Mouse (Mus musculus): Measurements from ENCODE around the gene Sarnp. TPM values are rescaled to one million over a fixed set of nuclear protein-coding genes. Genes with fewer than 3 reads are reported as not detected.

Gene Sarnp
- polyA plus RNA-seq, 1 experiment from 2014 or later, result 185 TPM

DNA sequence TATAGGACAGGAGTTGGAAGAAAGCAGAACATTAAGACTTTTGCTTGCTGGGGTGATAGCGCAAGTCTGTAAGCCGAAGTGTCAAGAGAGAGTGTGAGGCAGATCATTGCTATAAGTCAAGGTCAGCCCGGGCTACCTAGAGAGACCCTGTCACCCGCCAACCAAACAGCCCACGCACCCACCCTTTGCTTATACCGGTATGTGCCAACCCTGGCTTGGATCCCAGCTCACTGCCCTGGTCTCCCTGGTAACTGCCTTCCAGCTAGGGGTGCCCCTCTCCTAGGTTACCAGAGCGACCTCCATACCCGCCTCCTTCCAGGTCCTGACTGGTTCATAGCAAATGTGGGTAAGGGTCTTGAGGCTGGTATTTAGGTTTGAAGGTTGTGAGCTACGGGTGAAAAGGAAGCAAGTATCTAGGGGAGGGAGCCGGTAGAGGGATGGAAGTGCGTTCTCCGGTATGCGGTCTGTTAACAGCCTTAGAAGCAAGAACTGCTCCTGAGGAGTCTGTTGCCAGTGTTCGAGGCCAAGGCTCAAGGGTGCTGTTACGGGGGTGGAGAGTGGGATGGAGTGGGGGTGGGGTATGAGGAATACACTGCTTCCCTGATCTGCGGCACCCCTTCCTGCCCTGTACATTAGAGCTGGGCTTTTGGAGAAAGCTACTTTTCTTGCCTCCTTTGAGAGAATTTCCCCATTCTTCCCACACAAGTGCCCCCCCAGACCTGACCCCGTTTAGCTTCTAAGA, 79.0 kb downstream of the Sarnp start:
- H3K9ac ChIP-seq, result peak overlapping the region; percentile 23; the same call in 1 of the 2 replicates
- H3K4me1 ChIP-seq (replicated peaks), result peaks cover 26% of the 10 kb centered on the region
- peak overlapping the region; percentile 13 for H3K4me3 ChIP-seq
- 2% methylated on average over 17 of the region's 17 CpGs for WGBS
- 0 out of 2 replicates have a peak overlapping the region, but pooled peaks have one; percentile 14 for H3K27ac ChIP-seq (replicated peaks)
- peak overlapping the region; percentile 36 for H3K4me2 ChIP-seq
- no peaks in the 10 kb centered on the region for H3K9me3 ChIP-seq
- H3K36me3 ChIP-seq, result no peaks in the 10 kb centered on the region
- peaks cover 27% of the 10 kb centered on the region for H3K27me3 ChIP-seq
- ATAC-seq (ENCODE audit: low read depth), result peak; percentile 54

DNA sequence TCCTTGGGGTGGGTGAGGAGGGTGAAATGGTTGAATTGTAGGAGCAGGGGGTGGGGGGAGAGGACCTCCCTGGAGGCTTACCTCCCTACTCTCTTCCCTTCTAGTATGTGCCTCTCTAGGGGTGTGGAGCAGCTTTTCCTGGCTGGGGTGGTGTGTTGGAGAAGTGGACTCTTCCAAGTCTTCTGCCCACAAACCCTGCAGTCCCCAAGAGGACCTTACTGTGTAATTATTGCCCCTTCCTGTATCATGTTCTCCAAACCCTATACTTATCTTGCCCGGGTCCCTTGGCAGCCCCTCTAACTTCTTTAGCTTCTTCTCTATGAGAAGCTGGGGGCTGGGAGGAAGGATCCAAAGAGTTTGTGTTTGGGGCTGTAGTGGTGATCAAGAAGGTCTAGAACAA, 79.7 kb downstream of the Sarnp start:
- WGBS, result 56% methylated on average over 1 of the region's 1 CpGs
- Histone ChIP-seq H3K4me2 (peak overlapping the region; percentile 36; the same call in 1 of the 2 replicates), H3K27ac (replicated peaks) (no peak overlapping the region)

DNA sequence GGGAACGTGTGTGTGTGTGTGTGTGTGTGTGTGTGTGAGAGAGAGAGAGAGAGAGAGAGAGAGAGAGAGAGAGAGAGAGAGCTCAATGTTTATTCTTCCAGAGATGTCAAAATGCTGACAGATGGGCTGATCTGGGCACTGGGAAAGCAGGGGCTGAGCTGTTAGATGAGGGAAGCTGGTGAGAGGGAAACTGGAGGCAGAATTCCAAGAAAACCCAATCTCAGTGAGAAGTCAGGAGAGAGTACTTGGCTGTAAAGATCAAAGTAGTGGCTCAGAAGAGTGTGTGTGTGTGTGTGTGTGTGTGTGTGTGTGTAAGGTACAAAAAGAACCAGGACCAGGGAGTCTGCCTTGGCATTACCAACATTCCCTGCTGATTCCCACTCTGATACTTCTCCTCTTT, 80.4 kb downstream of the Sarnp start:
- Histone ChIP-seq H3K36me3 (no peaks in the 10 kb centered on the region), H3K4me3 (no peak overlapping the region), H3K4me1 (replicated peaks) (peaks cover 23% of the 10 kb centered on the region), H3K9me3 (no peaks in the 10 kb centered on the region), H3K4me2 (no peak overlapping the region), H3K27me3 (peaks cover 27% of the 10 kb centered on the region), H3K9ac (no peak overlapping the region), H3K27ac (replicated peaks) (no peak overlapping the region)
- no peak for ATAC-seq (ENCODE audit: low read depth)
- WGBS, result 21% methylated on average over 1 of the region's 1 CpGs

More for the DNA sequence above, 79.7 kb downstream of the Sarnp start:
- Histone ChIP-seq H3K36me3 (no peaks in the 10 kb centered on the region), H3K9me3 (no peaks in the 10 kb centered on the region), H3K4me1 (replicated peaks) (peaks cover 26% of the 10 kb centered on the region), H3K27me3 (peaks cover 27% of the 10 kb centered on the region), H3K9ac (no peak overlapping the region; the same call in 1 of the 2 replicates), H3K4me3 (no peak overlapping the region)
- ATAC-seq (ENCODE audit: low read depth), result no peak

DNA sequence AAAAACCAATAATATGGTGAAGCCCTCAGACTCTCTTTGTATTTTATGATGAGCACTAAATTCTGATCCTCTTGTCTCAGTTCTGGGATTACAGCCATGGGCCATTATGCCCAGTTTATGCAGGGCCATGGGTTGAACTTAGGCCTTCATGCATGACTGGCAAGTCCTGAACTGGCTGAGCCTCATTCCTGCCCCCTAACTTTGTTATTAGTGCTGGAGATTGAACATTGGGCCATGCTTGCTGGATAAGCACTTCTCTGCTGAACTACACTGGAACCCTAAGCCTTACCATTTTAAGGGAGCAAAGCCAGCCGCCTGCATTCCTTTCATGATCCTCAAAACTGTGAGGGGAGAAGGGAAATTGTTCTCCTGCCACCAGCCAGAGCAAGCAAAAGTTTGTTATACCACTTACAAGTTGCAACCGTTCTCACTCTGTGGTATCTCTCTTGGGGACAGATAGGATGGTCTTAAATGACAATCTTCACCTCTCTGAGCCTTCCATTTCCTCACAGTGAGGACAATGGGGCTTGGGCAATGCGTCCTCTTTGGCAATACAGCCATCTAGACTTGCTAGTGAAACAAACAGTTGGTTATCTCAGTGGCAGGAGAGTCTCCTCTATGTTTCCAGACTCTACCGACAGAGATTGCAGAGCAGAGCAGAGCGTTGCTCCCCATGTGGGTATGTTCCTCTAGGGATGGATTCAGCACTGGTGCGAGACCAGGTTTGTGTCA, 82.8 kb downstream of the Sarnp start:
- no peak overlapping the region for H3K4me3 ChIP-seq
- H3K36me3 ChIP-seq, result no peaks in the 10 kb centered on the region
- no peak for ATAC-seq (ENCODE audit: low read depth)
- WGBS, result 82% methylated on average over 6 of the region's 6 CpGs
- no peaks in the 10 kb centered on the region for H3K9me3 ChIP-seq
- H3K4me2 ChIP-seq, result no peak overlapping the region
- peaks cover 23% of the 10 kb centered on the region for H3K27me3 ChIP-seq
- no peak overlapping the region for H3K9ac ChIP-seq
- no peak overlapping the region for H3K27ac ChIP-seq (replicated peaks)
- peaks cover 16% of the 10 kb centered on the region for H3K4me1 ChIP-seq (replicated peaks)

DNA sequence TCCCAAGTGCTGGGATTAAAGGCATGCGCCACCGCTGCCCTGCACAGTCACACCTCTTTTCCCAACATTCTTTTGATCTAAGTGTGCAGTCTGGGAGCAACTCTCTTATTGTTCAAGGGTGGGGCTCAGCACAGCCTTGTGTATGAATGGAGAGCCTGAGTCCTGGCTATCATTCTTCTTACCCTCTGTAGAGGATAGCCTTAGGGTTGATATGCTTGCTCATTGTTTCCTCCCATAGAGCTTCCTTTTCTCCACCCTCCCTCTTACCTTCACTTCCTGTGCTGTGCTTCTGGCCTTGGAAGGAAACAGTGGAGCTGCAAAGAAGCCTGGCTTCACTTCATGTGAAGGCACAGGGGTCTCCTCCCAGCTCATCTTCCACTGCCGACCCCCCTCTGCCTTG, 83.6 kb downstream of the Sarnp start, which contains the start of gene Cd63:
Gene Cd63 (plus strand): TSS at position 292 of the 400 bp plus-strand sequence.
- no peak for ATAC-seq (ENCODE audit: low read depth)
- WGBS, result 75% methylated on average over 3 of the region's 3 CpGs

DNA sequence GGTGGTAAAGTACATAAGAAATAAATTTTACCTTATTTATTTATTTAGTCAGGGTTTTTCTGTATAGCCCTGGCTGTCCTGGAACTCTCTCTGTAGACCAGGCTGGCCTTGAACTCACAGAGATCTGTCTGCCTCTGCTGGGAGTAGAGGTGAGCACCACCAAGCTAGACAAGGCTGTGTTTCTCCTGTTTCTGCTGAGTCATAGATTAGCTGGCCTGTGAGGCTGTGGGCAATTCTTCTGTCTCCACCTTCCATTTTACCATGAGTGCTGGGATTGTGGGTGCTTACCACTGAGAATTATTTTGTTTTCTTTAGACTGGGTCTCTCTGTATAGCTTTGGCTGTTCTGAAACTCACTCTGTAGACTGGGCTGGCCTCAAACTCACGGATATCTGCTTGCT, 84.3 kb downstream of the Sarnp start:
- no peaks in the 10 kb centered on the region for H3K9me3 ChIP-seq
- H3K27ac ChIP-seq (replicated peaks), result no peak overlapping the region
- no peak for ATAC-seq (ENCODE audit: low read depth)
- H3K4me2 ChIP-seq, result no peak overlapping the region
- H3K9ac ChIP-seq, result no peak overlapping the region
- WGBS, result 84% methylated on average over 1 of the region's 1 CpGs
- H3K27me3 ChIP-seq, result peaks cover 14% of the 10 kb centered on the region
- no peaks in the 10 kb centered on the region for H3K36me3 ChIP-seq
- no peak overlapping the region for H3K4me3 ChIP-seq
- peaks cover 7% of the 10 kb centered on the region for H3K4me1 ChIP-seq (replicated peaks)

More for the DNA sequence above, 83.6 kb downstream of the Sarnp start, which contains the start of gene Cd63:
- Histone ChIP-seq H3K9me3 (no peaks in the 10 kb centered on the region), H3K4me3 (no peak within 1 kb of the TSS), H3K36me3 (no peaks in the 10 kb centered on the region), H3K4me1 (replicated peaks) (peaks cover 14% of the 10 kb centered on the region), H3K27me3 (peaks cover 21% of the 10 kb centered on the region), H3K4me2 (no peak within 1 kb of the TSS), H3K27ac (replicated peaks) (no peak within 1 kb of the TSS), H3K9ac (no peak within 1 kb of the TSS)

DNA sequence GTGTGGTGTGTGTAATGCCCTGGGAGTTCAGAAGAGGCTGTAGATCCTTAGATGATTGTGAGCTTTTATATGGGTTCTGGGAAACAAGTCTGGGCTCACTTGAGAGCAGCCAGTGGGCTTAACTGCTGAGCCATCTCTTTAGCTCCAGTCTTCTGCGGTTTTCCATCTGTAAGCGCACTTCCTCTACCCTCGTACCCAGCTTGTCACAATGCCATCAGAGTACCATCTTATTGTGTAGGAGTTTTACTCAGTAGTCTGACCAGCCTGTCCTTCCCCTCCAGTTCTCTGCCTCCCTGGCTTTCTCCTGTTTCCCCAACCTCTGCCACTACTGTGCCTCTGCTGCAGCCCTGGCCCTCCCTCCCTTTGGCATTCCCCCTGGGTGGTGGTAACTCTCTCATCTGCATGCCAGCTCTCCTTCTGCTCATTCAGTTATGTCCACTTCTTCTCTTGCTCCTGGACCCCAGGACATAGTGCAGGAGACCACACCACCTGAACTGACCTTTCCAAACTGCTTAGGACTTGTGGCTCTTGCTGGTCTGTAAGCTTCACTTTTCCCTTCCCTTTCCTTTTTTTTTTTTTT, 85.4 kb downstream of the Sarnp start:
- Histone ChIP-seq H3K4me2 (no peak overlapping the region), H3K9ac (no peak overlapping the region), H3K9me3 (no peaks in the 10 kb centered on the region), H3K4me3 (no peak overlapping the region), H3K4me1 (replicated peaks) (no peaks in the 10 kb centered on the region), H3K36me3 (no peaks in the 10 kb centered on the region), H3K27ac (replicated peaks) (no peak overlapping the region), H3K27me3 (0 out of 2 replicates have a peak, but pooled peaks cover 6% of the 10 kb centered on the region)
- ATAC-seq (ENCODE audit: low read depth), result no peak
- 74% methylated on average over 3 of the region's 3 CpGs for WGBS

DNA sequence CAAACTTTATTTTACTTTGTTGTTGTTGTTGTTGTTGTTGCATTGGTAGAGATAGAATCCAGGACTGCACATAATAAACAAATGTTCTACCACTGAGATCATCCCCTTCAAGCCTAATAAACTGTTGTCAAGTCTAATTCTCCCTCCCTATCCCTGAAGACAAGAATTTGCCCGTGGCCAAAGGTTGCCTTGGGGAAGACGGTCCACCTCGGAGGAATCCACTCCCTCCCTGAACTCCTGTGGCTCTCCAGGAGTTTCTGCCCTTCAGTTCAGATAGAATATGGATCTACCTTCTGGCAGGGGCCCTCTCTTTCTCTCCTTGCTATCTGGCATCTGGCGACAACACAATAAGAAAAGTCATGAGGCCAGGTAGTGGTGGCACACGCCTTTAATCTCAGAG, 87.7 kb downstream of the Sarnp start:
- 84% methylated on average over 5 of the region's 5 CpGs for WGBS
- no peak overlapping the region for H3K9ac ChIP-seq
- no peak for ATAC-seq (ENCODE audit: low read depth)

DNA sequence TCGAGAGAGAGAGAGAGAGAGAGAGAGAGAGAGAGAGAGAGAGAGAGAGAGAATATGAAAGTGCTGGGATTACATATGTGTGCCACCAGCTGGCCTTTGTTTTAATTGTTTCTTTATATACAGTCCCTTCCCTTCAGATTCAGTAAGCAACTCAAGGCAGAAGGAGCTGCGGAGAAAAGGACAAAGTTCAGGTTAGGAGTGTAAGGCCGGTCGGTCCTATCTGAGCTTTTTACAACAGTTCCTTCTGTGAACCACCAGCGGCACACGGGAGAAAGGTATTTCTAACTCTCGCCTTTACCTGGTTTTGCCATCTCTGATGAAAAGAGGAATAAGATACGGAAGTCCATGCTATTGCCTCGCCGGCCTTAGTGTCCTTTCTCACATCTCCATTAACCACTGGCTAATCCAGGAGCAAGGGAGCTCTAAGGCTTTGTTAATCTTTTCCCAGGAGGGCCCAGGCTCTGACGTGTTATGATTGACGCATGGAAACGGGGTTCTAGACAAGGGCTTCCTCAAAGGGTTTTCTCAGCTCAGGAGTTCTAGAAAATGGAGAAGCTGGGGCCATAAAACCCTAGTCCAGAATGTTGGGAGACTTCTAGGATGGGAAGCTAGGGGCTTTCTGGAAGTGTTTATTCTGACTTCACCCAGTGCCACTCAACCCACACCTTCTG, 91.8 kb downstream of the Sarnp start:
- H3K4me3 ChIP-seq, result peak overlapping the region; percentile 75
- peaks cover 8% of the 10 kb centered on the region; the same call in 1 of the 2 replicates for H3K27me3 ChIP-seq
- peak overlapping the region; percentile 69 for H3K27ac ChIP-seq (replicated peaks)
- no peaks in the 10 kb centered on the region for H3K36me3 ChIP-seq
- 67% methylated on average over 13 of the region's 13 CpGs for WGBS
- no peaks in the 10 kb centered on the region for H3K9me3 ChIP-seq
- H3K4me2 ChIP-seq, result peak overlapping the region; percentile 75
- H3K4me1 ChIP-seq (replicated peaks), result peaks cover 32% of the 10 kb centered on the region
- no peak; the same call in 1 of the 2 replicates for ATAC-seq (ENCODE audit: low read depth)
- H3K9ac ChIP-seq, result peak overlapping the region; percentile 86

More for the DNA sequence above, 87.7 kb downstream of the Sarnp start:
- Histone ChIP-seq H3K36me3 (no peaks in the 10 kb centered on the region), H3K27me3 (peaks cover 8% of the 10 kb centered on the region; the same call in 1 of the 2 replicates), H3K4me3 (no peak overlapping the region), H3K9me3 (no peaks in the 10 kb centered on the region), H3K4me1 (replicated peaks) (peaks cover 6% of the 10 kb centered on the region; the same call in 1 of the 2 replicates), H3K27ac (replicated peaks) (no peak overlapping the region), H3K4me2 (no peak overlapping the region)

DNA sequence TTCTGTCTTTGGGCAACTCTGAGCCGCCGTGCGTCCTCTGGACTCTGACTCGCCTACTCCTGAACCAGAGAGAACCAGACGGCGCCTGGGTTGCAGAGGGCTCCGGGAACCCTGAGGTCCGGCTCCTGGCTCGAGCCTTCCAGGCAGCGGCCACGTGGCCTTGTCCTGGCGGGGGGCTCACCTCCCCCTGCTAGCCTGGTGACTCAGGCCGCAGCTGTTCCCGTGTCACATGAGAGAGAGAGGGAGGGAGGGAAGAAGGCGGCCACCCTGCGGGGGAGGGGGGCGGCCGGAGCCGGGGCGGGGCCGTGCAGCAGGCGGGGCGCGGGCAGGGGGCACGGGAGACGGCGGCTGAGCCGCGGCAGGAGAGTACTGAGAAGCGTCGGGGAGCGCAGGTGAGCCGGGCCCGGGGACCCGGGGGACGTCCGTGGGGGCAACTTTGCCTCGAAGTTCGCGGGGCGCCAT, 92.5 kb downstream of the Sarnp start:
- peak overlapping the region; percentile 75 for H3K4me2 ChIP-seq
- H3K27ac ChIP-seq (replicated peaks), result peak overlapping the region; percentile 69
- peaks cover 8% of the 10 kb centered on the region; the same call in 1 of the 2 replicates for H3K27me3 ChIP-seq
- peak; percentile 52 for ATAC-seq (ENCODE audit: low read depth)
- no peaks in the 10 kb centered on the region for H3K36me3 ChIP-seq
- peak overlapping the region; percentile 75 for H3K4me3 ChIP-seq
- H3K9ac ChIP-seq, result peak overlapping the region; percentile 86
- peaks cover 32% of the 10 kb centered on the region for H3K4me1 ChIP-seq (replicated peaks)
- under 1% methylated on average over 41 of the region's 41 CpGs for WGBS
- no peaks in the 10 kb centered on the region for H3K9me3 ChIP-seq

DNA sequence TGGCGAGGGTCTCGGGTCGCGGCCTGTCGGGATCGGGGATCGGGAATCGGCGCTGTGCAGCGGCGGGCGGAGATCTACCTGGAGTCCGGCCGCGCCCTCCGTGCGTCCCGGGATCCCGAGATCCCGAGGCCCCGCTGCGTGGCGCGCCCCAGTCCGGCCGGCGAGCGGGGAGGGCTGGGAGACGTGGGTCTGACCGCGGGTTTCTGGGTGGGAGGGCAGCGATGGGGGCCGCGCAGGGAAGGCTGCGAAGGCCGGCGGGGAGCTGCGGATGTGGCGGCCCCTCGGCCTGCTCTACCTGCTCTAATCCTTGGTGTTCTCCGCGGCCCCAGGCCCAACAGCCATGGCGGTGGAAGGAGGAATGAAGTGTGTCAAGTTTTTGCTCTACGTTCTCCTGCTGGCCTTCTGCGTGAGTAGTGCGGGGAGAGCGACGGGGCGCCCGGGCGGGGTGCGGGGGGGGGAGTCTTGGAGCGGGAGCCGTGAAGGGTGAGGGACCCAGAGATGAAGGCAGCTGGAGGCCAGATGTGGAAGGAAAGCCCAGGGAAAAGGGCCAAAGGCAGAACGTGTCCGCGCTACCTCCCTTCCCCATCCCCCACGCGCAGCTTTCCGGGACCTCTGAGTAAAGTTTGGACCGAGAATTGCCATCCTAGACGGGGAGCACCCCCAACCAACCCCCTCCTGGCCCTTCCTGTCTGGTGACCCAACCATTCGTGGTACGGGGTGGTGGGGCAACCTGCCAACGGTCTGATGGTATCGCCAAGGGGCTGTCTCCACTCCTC, 93.1 kb downstream of the Sarnp start:
- no peaks in the 10 kb centered on the region for H3K9me3 ChIP-seq
- peak overlapping the region; percentile 86 for H3K9ac ChIP-seq
- H3K4me3 ChIP-seq, result peak overlapping the region; percentile 75
- ATAC-seq (ENCODE audit: low read depth), result peak; percentile 36
- peaks cover 8% of the 10 kb centered on the region; the same call in 1 of the 2 replicates for H3K27me3 ChIP-seq
- peak overlapping the region; percentile 69 for H3K27ac ChIP-seq (replicated peaks)
- H3K4me1 ChIP-seq (replicated peaks), result peaks cover 32% of the 10 kb centered on the region
- WGBS, result 2% methylated on average over 54 of the region's 66 CpGs
- H3K4me2 ChIP-seq, result peak overlapping the region; percentile 75
- H3K36me3 ChIP-seq, result no peaks in the 10 kb centered on the region
